11 mouse cellular contexts compared by ENCODE assay signal in the genomic region with DNA sequence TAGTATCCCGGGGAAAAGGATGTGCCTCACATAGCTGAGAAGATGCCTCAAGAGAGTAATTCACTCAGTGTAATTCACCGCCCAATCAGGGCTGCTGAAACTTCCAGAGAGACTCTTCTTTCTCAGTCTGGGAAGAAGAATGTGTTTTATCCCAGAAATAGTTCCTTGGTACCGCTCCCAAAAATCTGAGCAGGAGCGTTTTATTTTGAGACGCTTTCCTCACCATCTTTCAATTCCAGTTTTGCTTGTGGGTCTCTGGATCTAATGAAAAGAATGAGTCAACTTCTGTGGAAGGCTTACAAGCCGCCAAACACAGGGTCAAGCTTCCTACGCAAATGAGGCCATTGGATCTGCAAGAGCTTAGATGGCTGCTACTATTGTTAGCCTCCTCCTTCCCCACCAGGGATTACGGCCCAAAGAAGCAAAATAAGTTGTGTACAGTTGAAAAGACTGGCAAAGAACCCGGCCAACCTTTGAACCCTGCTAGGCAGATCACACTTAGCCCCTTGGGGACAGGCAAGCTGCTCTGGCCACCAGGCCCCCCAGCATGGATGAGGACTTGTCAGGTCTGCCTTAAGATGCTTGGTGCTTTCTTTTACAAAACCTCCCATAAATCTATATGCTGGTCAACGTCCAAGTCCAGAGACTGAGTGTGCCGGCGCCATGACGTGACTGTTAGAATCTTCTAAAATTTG. TPM values are rescaled to one million over a fixed set of nuclear protein-coding genes. Genes with fewer than 3 reads are reported as not detected.
DNase-seq lines count a peak whose midpoint lies in the region; ATAC-seq lines count a peak whose summit lies in the region.
"Had no signal": no experiment of that assay in that cellular context is flagged by ENCODE, and none has a peak within 500 bp of the region (broad histone marks: within the 10 kb centered on the region; RNA-seq: fewer than 3 reads in every experiment).

No protein-coding gene starts in this region.

- no peak overlapping the region for H3K4me2 ChIP-seq in hindbrain, embryonic 12.5 days (replicated peaks)
- H3K4me2 ChIP-seq: heart, embryonic 13.5 days; midbrain, embryonic 11.5 days had no signal

- H3K9ac ChIP-seq in hindbrain, embryonic 12.5 days, result no peak overlapping the region
- H3K9ac ChIP-seq: heart, embryonic 13.5 days; liver, postnatal 0 days had no signal

- H3K27me3 ChIP-seq in hindbrain, embryonic 12.5 days, result no peaks in the 10 kb centered on the region
- H3K27me3 ChIP-seq: heart, embryonic 13.5 days had no signal

- WGBS in hindbrain, embryonic 12.5 days, result 80% methylated on average over 13 of the region's 13 CpGs

- no peaks in the 10 kb centered on the region for H3K9me3 ChIP-seq in hindbrain, embryonic 12.5 days (replicated peaks)
- H3K9me3 ChIP-seq: heart, embryonic 13.5 days had no signal

- H3K4me3 ChIP-seq in hindbrain, embryonic 12.5 days, result no peak overlapping the region
- H3K4me3 ChIP-seq: heart, embryonic 13.5 days had no signal

- H3K4me1 ChIP-seq in hindbrain, embryonic 12.5 days, result no peaks in the 10 kb centered on the region

- no peak for ATAC-seq in hindbrain, embryonic 12.5 days (ENCODE audit: low FRiP score)
- ATAC-seq: liver, postnatal 0 days had no signal

- no peaks in the 10 kb centered on the region for H3K36me3 ChIP-seq in hindbrain, embryonic 12.5 days
- H3K36me3 ChIP-seq: heart, embryonic 13.5 days had no signal

- no peak overlapping the region for H3K27ac ChIP-seq in hindbrain, embryonic 12.5 days
- H3K27ac ChIP-seq: heart, embryonic 13.5 days; stomach, postnatal 0 days had no signal

- peak; percentile 24 for DNase-seq in kidney, adult 11 months
- no peak for DNase-seq in kidney, postnatal 10 days
- DNase-seq in right cerebral cortex, adult 2 months (ENCODE audit: low spot score in 2 of 2), result peak; percentile 56 to 61
- DNase-seq in right cerebral cortex, postnatal 25 days, result no peak
- DNase-seq in kidney, adult 9 months, result peak; percentile 52
- peak; percentile 92 for DNase-seq in telencephalon, adult 2 months (ENCODE audit: low read depth, low spot score)
- DNase-seq: liver, postnatal 0 days had no signal

RNA-seq across cellular contexts. Expression of a gene that starts 57.6 kb away (rescaled TPM):
- polyA plus RNA-seq in hindbrain, embryonic 12.5 days (2016; fragmentation: Nextera tagmentation; extraction: Ambion mirVana), result 4.8 and 5.1 TPM in 2 replicates

Comparison
In these comparisons a context has a peak if more than half of its experiments do, and no peak if none do; other contexts are left out.
1. DNase-seq: peak in kidney, adult 11 months (single experiment), right cerebral cortex, adult 2 months (2 of 2), kidney, adult 9 months (single experiment) and telencephalon, adult 2 months (single experiment); none in kidney, postnatal 10 days (single experiment) and right cerebral cortex, postnatal 25 days (single experiment).